Mouse (Mus musculus) monocyte, adult 5-6 weeks (primary cell): ENCODE results near the gene Srcin1. TPM values are rescaled to one million over a fixed set of nuclear protein-coding genes. Genes with fewer than 3 reads are reported as not detected.

Experiments
- ATAC-seq: fragments of 153-309, 156-312 bp; replicated peaks from 2 replicates; pipeline ENCODE4 v1.8.0; 2017; ENCODE audit warnings: mild to moderate bottlenecking; ENCODE audit not compliant: low TSS enrichment, insufficient number of reproducible peaks, severe bottlenecking, poor library complexity, low FRiP score
- total RNA-seq: library from RNA; stranded (forward); fragments of 200-1000, 200-491, 200-594 nt; gene quantifications from 3 replicates; pipeline ENCODE4 v1.2.3, GENCODE M21; 2017

The Srcin1 gene
- total RNA-seq, 1 experiment from 2014 or later = 0.10 TPM

DNA sequence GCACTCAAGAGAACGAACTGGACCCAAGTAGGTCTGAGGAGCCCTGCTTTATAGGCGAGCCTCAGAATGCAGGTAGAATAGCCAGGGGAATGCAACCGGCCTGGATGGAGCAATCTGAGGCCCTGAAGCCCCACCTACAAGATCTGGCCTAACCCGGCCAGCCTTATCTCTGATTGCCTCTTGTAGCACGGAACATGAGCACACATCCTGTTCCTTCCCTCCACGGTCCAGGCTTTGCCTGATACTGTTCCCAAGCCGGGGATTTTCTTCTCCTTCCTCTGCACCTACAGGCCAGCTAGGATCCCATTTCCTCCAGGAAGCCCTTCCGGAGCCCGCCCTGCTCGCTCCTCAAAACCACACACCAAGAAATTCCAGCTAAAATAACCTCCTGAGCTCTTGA, 9.9 kb upstream of the Srcin1 start:
- ATAC-seq = no peak

DNA sequence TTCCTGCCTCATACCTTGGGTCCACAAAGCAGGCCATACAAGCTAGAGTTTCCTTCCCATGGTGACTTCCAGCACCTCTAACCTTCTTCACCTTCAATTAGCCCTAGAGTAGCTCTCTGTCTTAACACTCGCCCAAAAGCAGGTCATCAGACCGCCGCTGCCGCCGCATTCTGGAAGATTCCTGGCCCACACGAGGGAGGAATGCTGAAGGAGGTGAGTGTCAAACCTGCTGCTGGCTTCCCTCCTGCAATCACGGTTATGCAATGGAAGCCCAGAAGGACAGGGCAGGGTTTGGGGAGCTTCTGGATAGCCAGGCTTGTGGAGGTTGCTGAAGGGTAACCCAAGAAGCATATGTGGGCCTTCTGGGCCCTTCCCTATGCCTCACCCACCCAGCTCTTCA, 8.5 kb upstream of the Srcin1 start:
- no peak for ATAC-seq

DNA sequence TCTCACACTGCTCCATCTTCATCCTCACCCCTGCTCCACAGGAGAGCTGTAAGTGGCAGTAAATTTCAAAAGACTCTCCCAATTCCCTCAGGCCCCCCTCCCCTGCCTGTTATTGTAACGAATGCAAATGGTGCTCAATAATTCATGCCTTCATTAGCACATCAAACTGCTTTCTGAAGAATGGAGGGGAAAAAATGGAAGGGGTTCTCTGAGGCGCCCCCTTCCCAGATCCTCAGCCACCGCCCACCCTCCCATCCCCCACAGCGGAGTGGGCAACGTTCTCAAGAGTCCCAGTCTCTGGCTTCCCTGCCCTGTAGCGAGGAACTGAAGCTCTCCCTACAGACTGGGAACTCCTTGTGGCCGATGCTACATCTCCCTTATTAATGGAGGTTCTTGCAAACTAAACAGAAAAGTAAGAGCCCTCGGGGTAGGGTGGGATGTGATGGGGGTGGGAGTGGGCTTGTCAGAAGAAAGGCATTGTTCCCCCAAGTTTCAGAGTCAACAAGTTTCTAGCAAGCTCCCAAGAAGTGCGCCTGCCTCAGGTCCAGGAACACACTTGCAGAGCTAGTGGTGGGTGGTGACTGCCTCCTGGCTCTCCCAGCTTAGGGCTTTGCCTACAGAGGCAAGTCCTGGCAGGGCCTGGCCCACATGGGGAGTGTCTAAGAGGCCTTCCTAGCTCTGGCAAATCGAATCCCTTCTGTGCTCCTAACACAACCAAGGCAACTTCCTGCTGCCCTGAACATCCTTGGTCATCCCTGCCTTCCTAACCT, 3.3 kb upstream of the Srcin1 start:
- ATAC-seq = no peak

DNA sequence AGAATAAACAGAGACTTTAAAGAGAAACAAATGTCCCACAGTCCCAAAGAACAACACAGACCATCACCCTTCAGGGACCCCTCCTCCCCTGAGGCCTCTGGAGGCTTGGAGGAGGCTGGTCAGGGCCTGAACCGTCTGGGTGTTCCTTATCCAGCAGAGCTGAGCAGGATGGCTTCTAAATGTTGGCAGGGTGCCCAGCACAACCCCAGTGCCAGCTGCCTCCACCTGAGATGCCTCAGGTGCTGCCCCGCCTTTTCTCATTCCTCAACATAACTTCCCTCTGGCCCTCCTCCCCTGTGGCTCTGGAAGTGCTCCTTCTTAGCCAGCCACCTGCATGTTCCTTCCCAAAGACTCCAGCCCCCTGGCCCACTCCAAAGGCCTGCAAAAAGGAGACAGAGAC, 2.3 kb upstream of the Srcin1 start:
- no peak for ATAC-seq

DNA sequence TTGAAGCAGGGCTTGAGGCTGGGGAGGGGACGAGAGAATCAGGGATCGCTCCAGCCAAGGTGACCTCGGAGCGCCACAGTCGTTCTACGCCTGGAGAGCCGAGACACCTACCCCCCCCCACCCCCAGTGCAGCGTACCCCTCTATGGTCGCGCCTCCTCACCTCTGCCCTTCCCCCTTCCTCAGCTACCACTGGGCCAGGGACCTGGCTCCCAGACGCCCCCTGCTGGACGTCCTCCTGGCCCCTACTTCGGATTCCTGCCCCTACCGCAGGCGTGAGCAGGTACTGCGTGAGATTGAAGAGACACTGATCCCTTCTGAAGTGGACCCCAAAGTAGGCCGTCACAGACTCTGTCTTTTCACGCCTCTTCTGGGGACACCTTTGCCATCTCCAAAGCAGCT, 348 bp downstream of the Srcin1 start:
- 0 out of 2 replicates have a peak, but pooled peaks have one; percentile 50 for ATAC-seq

DNA sequence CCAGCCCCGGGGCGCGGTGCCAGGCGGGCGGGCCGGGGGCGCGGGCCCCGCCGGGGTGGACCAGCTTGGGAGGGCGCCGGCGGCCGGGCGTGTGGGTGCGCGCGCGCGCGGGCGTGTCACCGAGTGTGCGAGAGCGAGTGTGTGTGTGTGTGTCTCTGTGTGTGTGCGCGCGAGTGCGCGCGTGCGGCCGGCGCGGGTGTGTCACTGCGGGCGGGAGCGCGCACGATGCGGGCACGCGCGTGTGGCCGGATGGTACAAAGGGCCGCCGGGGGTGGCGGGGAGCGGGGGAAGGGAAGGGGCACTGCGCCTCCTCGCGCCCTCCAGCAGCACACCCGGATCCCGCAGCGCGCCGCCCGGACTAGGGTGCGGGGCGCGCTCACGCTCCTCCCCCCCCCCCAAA, 911 bp downstream of the Srcin1 start:
- ATAC-seq = no peak

DNA sequence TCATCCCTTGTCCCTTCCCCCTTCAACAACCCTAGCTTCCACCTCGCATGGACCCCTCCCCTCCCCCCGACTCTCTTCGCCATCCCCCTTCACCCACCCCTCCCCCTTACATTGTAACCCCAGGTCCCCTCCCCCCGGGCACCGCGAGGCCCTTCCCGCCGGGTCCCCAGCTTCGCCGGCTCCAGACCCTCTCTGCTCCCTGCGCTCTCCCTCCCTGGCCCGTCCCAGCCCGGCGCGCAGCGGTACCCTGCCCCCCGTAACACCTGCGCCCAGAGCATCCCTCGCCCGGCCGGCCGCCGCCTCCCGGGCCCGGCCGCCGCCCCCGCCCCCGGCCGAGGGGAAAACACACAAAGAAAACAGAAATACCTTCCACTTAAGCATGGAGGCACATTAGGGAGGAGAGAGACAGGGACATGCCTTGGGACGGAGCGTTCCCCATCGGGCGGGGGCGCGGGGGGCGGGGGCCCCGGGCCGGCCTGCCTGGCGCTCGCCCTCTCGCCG, 1.4 kb downstream of the Srcin1 start:
- no peak for ATAC-seq

DNA sequence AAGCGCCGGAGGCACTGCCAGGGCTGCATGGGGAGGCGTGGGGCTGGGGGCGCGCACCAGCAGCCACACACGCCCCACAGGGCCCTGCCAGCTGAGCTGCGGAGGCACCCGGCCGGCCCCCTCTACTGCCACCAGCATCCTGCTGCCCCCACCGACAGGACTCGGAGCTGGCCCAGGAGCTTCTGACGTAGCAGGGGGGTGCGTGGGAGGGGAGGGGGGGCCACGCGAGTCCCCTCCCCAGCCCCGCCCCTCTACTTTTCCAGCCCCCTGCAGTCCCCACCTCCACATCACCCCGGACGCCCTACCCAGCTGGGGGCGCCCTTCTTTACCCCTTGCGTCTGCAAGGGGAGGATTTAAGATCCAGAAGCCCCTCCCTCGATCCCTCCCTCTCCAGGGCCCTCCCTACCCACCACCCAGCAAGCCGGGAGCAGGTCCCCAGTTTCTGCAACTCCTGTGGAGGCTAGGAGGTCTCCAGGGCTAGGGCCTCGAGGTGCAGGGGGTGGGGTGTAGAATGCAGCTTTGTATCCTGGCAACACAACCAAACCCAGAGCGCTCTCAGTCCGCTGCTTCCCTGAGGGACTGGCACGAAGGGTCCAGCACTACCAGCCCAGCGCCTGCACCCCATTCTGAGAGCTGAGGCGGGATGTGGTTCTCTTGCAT, 2.0 kb downstream of the Srcin1 start:
- ATAC-seq = no peak

DNA sequence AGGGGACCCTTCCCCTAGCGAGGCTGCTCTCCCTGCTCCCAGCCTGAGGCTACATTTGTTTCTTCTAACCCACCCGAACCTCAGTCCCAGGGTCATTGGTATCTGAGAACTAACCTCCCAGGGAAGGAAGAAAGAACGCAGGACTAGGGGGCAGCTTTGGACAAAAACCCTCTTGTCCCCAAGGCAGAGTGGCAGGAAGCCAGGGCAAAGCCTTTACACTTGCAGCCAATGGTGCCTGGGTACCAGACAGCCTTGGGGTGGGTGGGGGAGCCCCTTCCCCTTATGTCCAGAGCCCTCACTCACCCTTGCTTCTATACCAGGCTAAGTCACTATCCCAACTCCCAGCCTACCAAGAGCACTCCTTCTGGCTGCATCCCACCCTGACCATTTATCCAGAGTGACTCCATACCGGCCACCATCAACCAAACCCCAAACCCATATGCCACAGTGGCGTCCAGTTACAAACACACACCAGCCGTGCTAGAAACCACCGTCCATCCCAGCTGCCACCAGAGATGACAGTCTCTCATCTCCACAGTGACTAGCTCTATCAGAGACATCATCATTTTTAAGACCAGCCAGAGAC, 3.0 kb downstream of the Srcin1 start:
- no peak for ATAC-seq

DNA sequence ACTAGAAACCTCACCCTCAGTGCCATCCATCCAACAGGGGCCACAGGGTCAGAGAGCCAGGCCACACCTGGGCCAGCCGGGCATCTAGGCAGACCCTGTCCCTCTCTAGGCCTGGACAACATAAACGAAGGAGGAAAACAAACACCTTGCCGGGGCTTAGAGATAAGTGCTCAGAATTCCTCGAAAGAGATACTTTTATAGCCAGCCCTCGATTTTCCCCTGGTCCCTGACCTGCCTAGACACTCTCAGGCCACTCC, 4.0 kb downstream of the Srcin1 start:
- ATAC-seq = no peak

DNA sequence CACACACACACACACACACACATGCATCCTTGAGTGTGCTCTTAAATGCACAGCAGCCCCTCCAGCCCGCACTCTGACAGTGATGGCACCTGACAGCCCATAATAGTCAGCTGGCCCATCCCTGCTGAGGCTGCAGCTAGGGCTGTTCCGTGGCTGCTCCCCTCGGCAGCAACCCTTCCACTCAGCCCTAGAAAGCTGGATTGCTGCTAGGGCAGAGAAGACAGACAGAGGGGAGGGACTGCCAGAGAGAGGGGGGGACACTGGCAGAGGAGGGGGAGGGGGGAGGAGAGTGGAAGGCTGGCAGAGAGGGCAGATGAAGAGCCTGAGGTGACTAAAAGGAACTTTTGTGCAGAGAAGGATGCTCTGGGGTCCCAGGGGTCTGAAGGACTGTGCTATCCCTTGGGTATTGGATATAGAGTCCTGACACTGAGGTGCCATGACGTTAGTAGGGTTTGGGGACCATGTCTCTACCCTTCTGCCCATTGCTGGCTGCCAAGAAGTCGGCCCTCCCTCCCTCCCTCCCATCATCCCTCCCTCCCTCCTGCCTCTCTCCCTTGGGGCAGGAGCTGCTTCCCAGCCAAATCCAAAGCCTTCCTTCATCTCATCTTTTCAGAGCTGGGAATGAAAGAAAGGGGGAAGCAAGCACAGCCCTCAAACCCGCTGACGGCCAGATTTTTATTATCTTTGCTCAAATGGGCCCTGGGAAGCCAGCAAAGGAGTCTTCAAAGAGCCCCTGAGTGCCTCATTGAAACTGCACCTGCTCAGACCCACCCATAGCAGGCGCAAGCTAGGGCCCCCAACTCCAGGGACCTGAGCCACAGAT, 4.5 kb downstream of the Srcin1 start:
- ATAC-seq = no peak

DNA sequence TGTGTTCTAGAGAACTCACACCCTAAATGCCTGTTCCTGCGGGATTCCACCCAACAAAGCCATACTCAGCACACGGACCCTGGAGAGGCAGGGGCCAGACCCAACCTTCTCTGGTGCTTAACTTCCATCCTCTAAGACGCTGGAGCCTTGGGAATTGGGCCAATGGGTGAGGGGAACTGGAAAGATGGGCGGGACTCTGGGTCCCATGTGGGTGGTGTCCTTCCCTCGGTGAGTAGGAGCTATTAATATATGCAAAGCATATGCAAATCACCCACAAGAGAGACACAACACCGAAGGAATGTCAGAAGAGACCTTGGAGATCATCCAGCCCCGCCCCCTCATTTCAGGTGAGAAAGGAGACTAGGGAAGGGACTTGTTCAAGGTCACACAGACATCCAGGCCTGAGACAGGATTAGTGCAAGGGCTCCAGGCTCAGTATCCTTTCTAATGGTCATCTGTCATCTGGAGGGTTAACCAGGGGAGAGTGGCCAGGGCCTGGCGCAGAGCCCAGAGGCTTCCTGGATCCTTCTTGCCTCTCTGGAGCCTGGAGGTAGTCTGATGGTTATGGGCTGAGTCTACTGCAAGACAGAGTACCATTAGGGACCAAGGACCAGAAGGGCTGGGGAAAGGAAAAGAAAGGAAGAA, 5.4 kb downstream of the Srcin1 start:
- ATAC-seq = no peak

DNA sequence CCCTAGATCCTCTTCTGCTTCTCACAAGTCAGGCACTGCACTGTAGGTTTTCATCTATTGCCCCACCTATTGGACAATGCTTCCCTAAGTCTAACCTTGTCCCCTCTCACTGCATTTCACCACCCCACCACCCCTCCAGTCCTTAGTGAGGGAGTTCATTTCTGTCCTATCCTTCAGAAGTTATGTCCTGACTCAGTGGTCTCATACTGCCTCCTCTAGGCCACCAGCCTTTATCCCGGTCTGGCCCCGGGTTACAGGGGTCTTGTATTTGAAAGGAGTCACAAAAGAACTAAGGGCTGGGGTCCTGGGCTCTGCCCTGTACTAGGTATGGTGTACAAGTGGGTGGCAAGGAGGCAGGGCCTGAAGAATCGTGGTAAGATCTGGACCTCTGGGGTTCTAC, 6.2 kb downstream of the Srcin1 start:
- no peak for ATAC-seq

DNA sequence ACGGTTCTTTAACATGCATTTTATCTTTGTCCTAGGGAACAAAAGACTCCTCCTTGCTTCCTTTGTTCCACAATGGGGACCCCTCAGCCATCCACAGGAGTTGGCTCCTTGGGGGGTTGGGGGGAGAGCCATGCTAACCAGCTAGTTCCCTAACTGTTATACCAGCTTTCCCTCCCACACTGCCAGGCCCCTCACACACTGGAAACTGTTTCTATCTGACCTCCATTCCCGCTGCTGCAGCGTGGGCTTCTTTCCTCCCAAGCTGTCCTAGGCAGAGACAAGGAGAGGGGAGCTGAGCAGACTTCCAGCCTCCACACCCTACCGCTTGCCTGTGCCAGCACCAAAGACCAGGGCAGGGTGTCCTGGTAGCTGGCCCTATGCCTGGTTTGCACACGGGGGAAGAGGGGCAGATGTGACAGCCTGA, 6.7 kb downstream of the Srcin1 start:
- no peak for ATAC-seq

DNA sequence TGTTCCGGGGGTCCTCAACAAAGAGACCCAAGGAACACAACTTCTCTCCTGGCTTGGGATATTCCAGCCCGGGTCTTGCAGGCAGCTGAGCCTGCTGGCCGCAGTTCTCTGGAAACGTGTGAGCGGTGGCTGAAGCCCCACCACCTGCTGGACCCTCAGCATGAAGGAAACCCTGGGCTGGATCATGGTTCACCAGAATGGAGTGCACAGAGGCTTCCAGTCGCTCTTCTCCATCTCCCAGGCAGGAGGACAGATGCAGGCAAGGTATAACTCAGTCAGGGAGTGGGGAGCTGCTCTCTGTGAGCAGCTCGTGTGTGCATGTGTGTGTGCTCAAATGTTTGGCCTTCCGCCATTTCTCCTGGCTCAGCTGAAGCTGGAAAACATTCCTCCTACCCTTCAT, 7.3 kb downstream of the Srcin1 start:
- no peak for ATAC-seq

DNA sequence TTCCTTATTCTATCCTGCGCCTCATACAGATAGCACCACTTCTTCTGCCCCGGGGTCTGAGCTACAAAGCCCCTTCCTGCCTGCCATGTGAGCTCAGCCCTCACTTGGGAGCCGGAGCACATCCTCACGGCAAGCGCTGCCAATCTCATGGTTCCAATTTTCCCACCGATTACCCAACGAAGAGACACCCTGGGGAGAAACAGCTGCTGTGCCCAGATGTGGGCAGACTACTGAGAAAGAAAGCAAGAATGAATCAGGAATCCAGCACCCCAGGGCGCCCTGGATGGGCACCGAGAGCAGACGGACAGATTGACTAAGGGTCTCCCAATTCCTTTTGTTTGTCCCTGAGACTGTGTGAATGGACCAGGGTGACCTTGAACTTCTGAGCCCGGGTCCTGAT, 8.5 kb downstream of the Srcin1 start:
- no peak for ATAC-seq

DNA sequence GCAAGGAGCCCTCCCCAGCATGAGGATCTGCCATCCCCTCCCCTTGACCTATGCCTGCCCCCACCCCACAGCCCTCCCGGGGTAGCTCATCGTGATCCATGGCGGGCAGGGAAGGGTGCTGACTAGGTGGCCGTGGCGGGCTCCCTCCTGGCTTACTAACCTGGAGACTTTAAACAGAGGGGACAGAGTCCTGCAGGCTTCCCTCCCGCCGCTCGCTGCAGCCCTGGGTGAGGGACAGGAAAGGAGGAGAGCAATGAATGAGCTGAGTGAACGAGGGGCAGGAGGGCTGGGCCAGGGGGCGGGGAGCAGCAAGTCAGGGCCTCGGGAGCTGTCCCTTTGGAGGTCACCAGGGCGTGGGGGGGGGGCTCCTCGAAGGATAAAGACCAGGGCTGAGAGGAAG, 9.4 kb downstream of the Srcin1 start:
- no peak for ATAC-seq

DNA sequence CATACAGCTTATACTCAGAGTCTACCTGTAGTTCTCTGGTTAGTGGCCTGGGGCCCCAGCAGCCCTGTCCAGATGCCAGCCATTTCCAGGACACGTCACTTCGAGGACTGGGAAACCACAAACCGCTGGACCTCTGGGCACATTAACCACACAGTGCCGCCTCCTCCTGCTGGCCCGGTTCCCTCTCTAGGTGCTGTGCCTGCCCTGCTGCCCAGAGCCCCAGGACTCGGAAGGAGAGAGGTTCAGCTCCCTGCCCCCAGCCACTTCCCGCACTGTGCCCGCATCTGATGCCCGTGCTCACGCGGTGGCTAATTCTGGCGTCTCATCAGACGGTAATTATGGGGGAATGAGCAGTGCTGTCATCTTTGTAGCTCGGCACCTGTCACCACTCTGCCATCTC, 12.3 kb downstream of the Srcin1 start:
- no peak; the same call in 1 of the 2 replicates for ATAC-seq

DNA sequence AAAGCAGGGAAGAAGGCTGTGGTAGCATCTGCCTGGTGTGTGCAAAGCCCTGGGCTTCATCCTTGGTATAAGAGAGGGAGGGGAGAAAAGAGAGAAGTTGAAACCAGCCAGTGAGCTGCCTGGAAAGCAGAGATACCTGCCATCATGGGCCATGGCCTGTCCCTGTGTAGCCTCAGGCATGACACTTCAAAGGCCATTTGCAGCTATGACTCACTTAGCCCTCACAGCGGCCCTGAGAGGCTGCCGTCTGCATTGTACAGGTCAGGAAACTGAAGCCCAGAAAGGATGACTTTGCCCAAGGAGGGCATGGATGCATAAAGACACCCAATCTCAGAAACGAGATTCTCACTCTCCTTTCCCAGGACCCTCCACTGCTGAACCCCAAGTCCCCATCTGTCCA, 13.4 kb downstream of the Srcin1 start:
- no peak for ATAC-seq
